Mouse (Mus musculus): ENCODE data around the gene Rassf2. TPM values are rescaled to one million over a fixed set of nuclear protein-coding genes. Genes with fewer than 3 reads are reported as not detected.

Rassf2 gene
- polyA plus RNA-seq, 1 experiment from 2014 or later, result 11.3 TPM

DNA sequence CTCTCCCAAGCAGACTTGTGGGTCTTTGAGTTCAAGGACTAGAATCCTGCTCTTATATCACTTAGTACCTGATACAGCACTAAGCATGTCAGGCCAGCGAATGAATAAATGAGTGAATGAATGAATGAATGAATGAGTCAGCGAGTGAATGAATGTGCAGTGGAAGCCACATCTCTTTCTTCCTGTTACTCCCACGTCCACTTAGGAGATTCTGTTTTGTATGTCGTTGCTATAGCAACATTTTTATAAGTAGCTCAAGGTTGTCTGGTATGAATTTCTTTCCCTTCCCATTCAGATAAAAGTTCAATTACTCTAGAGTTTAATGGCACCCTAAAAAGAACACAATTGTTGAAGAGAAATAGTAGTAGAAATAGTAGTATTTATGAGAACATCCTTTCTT, 59.0 kb downstream of the Rassf2 start:
- Histone ChIP-seq H3K9ac (no peak overlapping the region), H3K27me3 (no peaks in the 10 kb centered on the region), H3K36me3 (no peaks in the 10 kb centered on the region), H3K4me3 (replicated peaks) (no peak overlapping the region), H3K27ac (no peak overlapping the region), H3K4me1 (no peaks in the 10 kb centered on the region), H3K9me3 (replicated peaks) (no peaks in the 10 kb centered on the region), H3K4me2 (no peak overlapping the region)
- WGBS, result 73% methylated on average over 4 of the region's 4 CpGs
- no peak for ATAC-seq (replicated peaks; ENCODE audit: low FRiP score)

DNA sequence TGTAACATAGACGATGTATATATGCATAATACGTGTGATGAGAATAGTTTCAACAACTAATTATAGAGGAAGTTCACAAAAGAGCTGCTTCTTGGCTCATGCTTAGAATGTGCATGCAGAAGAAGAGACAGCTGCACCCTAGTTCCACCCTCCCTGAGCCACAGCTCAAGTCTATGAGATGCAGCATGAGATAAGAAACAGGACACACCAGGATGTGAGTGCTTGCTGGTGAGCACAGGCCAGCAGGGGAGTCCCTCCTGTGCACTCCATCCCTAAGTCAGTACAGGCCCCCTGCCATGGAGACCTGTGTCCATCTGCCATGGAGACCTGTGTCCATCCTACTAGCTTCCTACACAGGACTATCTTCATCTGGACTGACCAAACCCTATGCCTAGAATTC, 59.5 kb downstream of the Rassf2 start:
- Histone ChIP-seq H3K27ac (no peak overlapping the region), H3K9ac (no peak overlapping the region), H3K27me3 (no peaks in the 10 kb centered on the region), H3K4me1 (no peaks in the 10 kb centered on the region), H3K4me2 (no peak overlapping the region), H3K36me3 (no peaks in the 10 kb centered on the region), H3K4me3 (replicated peaks) (no peak overlapping the region), H3K9me3 (replicated peaks) (no peaks in the 10 kb centered on the region)
- no peak for ATAC-seq (replicated peaks; ENCODE audit: low FRiP score)
- 92% methylated on average over 2 of the region's 2 CpGs for WGBS

DNA sequence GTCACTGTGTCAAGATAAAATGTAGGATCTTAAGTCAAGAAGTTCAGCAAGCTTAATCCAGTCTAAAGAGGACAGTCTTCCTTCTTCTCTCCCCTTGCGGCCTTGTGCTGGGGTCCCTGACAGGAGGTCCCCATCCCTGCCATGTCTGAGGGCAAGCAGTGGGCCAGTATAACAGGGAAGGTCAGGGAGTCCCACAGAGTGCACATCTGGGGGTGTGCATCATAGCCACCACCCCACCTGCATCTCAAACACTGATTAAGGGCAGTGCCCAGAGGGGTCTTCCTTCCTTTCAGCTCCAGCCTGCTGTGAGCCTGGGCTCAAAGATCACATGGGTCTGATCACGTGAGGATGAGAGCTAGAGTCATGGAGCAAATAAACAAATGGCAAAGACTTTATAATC, 68.4 kb downstream of the Rassf2 start:
- H3K4me3 ChIP-seq (replicated peaks), result no peak overlapping the region
- WGBS, result 74% methylated on average over 2 of the region's 2 CpGs

DNA sequence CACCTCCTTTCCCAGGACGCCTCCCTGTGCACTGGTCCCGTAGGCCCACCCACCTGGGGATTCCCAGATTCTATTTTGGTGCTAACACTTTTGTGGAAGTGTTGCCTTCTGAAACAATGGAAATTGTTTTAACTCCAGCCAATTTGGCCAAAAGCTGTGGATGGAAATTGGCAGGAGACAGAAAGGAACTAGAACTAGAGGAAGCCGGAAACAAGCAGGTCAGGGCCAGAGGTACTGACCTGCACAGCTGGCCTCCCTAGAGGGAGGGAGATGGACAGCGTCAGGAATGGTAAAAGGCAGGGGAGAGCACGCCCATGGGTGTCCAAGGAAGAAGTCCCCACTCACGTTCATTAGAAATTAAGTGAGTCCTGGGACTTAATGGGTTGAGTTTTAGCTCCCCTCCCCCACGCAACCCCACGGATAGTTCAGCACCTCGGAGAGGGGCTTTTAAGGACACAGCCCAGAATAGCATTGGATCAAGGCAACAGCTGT, 72.3 kb downstream of the Rassf2 start:
- peak; percentile 44 for ATAC-seq (replicated peaks; ENCODE audit: low FRiP score)
- 48% methylated on average over 9 of the region's 9 CpGs for WGBS

More for the DNA sequence above, 68.4 kb downstream of the Rassf2 start:
- Histone ChIP-seq H3K36me3 (no peaks in the 10 kb centered on the region), H3K4me1 (no peaks in the 10 kb centered on the region), H3K27ac (no peak overlapping the region), H3K27me3 (no peaks in the 10 kb centered on the region), H3K9me3 (replicated peaks) (no peaks in the 10 kb centered on the region), H3K4me2 (no peak overlapping the region), H3K9ac (no peak overlapping the region)
- ATAC-seq (replicated peaks; ENCODE audit: low FRiP score), result no peak

DNA sequence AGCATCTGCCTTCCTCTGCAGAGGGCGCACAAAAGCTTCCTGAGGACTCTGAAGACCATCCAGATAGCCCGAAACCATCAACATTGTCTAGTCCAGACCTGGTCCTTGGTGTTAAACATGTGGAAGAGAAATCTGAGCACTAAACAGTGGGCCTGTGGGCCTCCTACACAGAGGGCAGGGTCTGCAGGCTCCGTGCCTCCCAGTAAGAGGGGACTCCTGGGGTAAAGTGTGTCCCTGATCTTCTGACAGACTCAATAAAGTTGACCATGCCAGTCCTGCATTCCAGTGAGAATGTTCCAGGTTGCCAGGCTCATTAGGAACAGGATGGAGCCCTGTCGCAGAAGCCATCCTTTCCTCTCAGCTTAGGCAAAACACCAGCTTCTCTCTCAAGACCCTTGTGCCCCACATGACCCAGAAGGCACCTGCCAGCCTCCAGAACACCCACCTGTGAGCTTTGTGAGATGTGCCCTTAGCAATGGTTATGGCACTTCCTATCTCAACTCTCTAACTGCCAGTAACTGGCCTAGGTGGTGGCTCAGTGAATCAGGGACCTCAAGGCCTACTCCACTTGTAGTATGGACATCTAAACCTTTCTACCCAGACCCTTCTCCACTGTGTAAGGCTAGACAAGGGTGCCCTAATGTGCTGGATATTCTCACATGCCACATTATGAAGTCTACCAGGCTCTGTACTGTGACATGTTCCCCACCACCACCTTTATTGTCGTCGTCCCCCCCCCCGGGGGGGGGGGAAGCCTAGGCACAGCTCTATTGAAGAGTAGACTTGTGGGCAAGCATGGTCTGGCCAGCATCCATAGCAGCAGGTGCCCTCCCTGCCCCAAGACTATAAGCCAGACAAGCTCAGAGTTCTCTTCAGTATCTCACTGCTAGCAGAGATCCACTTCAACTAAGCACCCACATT, 73.5 kb downstream of the Rassf2 start:
- 80% methylated on average over 7 of the region's 7 CpGs for WGBS
- Histone ChIP-seq H3K9ac (no peak overlapping the region), H3K4me3 (replicated peaks) (no peak overlapping the region), H3K9me3 (replicated peaks) (no peaks in the 10 kb centered on the region), H3K4me1 (peaks cover 26% of the 10 kb centered on the region), H3K27ac (no peak overlapping the region), H3K27me3 (peaks cover 40% of the 10 kb centered on the region), H3K36me3 (no peaks in the 10 kb centered on the region), H3K4me2 (no peak overlapping the region)
- no peak for ATAC-seq (replicated peaks; ENCODE audit: low FRiP score)

More for the DNA sequence above, 72.3 kb downstream of the Rassf2 start:
- no peaks in the 10 kb centered on the region for H3K36me3 ChIP-seq
- no peak overlapping the region for H3K4me2 ChIP-seq
- no peaks in the 10 kb centered on the region for H3K9me3 ChIP-seq (replicated peaks)
- H3K4me1 ChIP-seq, result peaks cover 18% of the 10 kb centered on the region
- H3K4me3 ChIP-seq (replicated peaks), result no peak overlapping the region
- H3K9ac ChIP-seq, result no peak overlapping the region
- H3K27me3 ChIP-seq, result peaks cover 28% of the 10 kb centered on the region
- H3K27ac ChIP-seq, result no peak overlapping the region

DNA sequence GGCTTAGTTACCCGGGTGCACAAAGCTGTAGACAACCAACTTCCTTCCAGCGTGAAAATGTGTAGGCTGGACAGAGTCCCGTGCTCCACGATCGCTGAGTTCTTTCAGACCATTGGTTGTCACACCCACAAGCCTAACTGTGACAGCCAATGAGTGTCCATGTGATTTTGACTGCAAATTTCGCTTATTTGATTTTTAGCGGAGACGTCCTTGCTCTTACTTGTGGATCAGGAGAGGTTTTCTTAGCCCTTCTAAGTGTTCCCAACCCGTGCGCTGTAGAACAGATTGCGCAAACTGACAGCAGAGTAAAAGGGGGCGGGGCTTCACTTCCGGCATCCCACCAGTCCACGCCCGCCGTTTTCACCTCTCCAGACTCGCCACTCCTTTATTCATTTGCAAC, 74.8 kb downstream of the Rassf2 start:
- Histone ChIP-seq H3K9ac (no peak overlapping the region; the same call in 1 of the 2 replicates), H3K9me3 (replicated peaks) (no peaks in the 10 kb centered on the region), H3K27ac (no peak overlapping the region), H3K36me3 (no peaks in the 10 kb centered on the region), H3K27me3 (peaks cover 44% of the 10 kb centered on the region), H3K4me1 (peaks cover 32% of the 10 kb centered on the region), H3K4me2 (peak overlapping the region; percentile 60), H3K4me3 (replicated peaks) (peak overlapping the region; percentile 36)
- ATAC-seq (replicated peaks; ENCODE audit: low FRiP score), result no peak
- 8% methylated on average over 17 of the region's 17 CpGs for WGBS

DNA sequence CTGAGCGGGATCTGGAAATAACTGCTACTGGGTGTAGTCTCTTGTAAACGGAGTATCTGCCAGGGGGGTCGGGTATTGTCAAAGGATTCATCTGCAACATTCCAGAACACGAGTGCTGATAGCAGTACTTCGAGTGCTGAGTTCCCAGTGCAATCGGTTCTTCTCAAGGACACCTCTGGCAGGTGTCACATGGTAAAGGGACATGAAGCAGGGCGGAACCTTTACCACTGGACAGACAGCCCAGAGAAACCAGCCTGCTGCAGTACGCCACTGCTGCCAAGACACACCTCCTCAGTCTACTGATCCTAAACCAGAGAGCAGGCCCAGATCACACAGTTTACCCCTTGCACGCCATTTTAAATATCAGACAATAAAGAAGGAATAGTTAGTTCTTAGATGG, 75.2 kb downstream of the Rassf2 start:
- H3K9me3 ChIP-seq (replicated peaks), result no peaks in the 10 kb centered on the region
- no peak for ATAC-seq (replicated peaks; ENCODE audit: low FRiP score)
- H3K4me2 ChIP-seq, result peak overlapping the region; percentile 60
- peaks cover 32% of the 10 kb centered on the region for H3K4me1 ChIP-seq
- peaks cover 44% of the 10 kb centered on the region for H3K27me3 ChIP-seq
- H3K36me3 ChIP-seq, result no peaks in the 10 kb centered on the region
- H3K4me3 ChIP-seq (replicated peaks), result peak overlapping the region; percentile 36
- 62% methylated on average over 9 of the region's 9 CpGs for WGBS
- no peak overlapping the region for H3K27ac ChIP-seq
- H3K9ac ChIP-seq, result no peak overlapping the region

DNA sequence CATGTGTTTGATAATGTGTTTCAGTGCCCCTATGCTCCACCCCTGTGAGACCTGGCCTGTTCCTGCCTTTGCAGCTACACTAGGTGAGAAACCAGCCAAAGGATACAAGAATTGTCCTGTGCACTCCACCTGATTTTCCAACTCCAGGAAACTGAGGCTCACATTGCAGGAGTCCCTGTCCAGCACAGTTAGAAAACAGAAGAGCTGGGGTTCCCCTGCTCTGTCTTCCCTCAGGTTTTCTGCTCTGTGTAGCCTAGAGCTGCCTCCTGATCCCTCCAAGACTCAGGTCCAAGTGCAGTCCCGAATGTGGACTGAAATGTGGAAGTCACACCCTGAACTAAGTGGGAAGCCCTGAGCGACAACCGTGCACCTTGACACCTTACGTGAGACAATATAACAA, 76.3 kb downstream of the Rassf2 start:
- WGBS, result 80% methylated on average over 4 of the region's 4 CpGs
- no peak for ATAC-seq (replicated peaks; ENCODE audit: low FRiP score)
- Histone ChIP-seq H3K27ac (no peak overlapping the region), H3K9ac (no peak overlapping the region), H3K9me3 (replicated peaks) (no peaks in the 10 kb centered on the region), H3K4me1 (peaks cover 32% of the 10 kb centered on the region), H3K27me3 (peaks cover 44% of the 10 kb centered on the region), H3K36me3 (no peaks in the 10 kb centered on the region), H3K4me3 (replicated peaks) (peak overlapping the region; percentile 31), H3K4me2 (peak overlapping the region; percentile 60)

DNA sequence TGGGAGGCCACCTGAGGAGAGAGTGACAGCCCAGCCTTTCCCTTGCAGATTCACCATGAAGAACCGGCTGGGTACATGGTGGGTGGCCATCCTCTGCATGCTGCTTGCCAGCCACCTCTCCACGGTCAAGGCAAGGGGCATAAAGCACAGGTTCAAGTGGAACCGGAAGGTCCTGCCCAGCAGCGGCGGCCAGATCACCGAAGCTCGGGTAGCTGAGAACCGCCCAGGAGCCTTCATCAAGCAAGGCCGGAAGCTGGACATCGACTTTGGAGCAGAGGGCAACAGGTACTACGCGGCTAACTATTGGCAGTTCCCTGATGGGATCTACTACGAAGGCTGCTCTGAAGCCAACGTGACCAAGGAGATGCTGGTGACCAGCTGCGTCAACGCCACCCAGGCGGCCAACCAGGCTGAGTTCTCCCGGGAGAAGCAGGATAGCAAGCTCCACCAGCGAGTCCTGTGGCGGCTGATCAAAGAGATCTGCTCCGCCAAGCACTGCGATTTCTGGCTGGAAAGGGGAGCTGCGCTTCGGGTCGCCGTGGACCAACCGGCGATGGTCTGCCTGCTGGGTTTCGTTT, 77.0 kb downstream of the Rassf2 start:
- 10% methylated on average over 29 of the region's 29 CpGs for WGBS
- H3K27me3 ChIP-seq, result peaks cover 44% of the 10 kb centered on the region
- no peak overlapping the region for H3K9ac ChIP-seq
- no peak for ATAC-seq (replicated peaks; ENCODE audit: low FRiP score)
- no peaks in the 10 kb centered on the region for H3K36me3 ChIP-seq
- peaks cover 32% of the 10 kb centered on the region for H3K4me1 ChIP-seq
- peak overlapping the region; percentile 60 for H3K4me2 ChIP-seq
- no peaks in the 10 kb centered on the region for H3K9me3 ChIP-seq (replicated peaks)
- peak overlapping the region; percentile 31 for H3K4me3 ChIP-seq (replicated peaks)
- no peak overlapping the region for H3K27ac ChIP-seq

DNA sequence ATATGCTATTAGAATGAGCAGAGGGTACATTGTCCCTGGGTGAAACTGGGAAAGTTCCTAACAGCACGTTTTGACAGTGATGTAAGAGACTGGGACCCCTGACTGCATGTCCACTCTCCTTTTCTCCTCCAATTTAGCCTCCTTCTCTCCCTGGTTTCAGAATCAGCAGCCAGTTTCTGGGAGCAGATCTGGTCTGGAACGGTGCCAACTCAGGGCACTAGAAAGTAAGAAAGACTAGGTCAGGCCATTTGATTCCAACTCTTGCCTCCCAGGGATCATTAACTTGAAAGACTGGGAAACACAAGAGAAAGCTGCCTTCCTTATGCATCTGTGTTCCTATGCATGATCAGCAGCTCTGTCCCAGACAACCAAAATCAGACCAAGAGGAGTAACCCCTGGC, 77.6 kb downstream of the Rassf2 start:
- Histone ChIP-seq H3K27ac (no peak overlapping the region), H3K36me3 (no peaks in the 10 kb centered on the region), H3K27me3 (peaks cover 44% of the 10 kb centered on the region), H3K4me1 (peaks cover 32% of the 10 kb centered on the region), H3K9me3 (replicated peaks) (no peaks in the 10 kb centered on the region), H3K9ac (no peak overlapping the region), H3K4me3 (replicated peaks) (no peak overlapping the region), H3K4me2 (peak overlapping the region; percentile 60)
- ATAC-seq (replicated peaks; ENCODE audit: low FRiP score), result no peak
- 45% methylated on average over 2 of the region's 2 CpGs for WGBS

DNA sequence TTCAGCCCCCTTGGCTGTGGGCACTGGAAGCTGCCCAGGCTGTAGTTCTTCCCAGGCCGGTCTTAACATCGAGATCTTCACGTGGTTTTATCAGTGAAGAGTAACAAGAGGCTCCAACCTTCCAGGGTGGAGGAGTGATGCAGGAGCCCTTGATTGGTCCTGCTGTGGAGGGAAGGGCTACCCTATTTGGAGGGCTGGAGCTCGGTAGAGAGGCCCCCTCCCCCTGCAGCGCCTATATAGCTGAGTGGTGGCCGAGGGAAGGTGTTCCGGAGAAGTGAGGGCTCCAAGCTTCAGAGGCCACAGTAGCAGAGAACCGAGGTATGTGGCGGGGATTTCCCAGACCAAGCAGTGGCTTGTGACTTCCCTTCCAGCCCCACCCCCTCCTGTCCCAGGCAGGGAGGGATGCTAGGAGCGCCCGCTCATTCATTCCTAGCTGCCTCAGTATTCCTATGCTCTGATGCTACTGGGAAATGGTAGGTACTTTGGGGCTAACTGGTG, 79.4 kb downstream of the Rassf2 start, which contains the start of gene Prnd:
Prnd (plus strand) TSS at position 264 of the 498 bp plus-strand sequence.
- H3K4me2 ChIP-seq, result peak within 1 kb of the TSS; percentile 21; the same call in 1 of the 2 replicates
- H3K36me3 ChIP-seq, result no peaks in the 10 kb centered on the region
- H3K27ac ChIP-seq, result no peak within 1 kb of the TSS
- H3K27me3 ChIP-seq, result peaks cover 39% of the 10 kb centered on the region
- WGBS, result 10% methylated on average over 11 of the region's 11 CpGs
- H3K9ac ChIP-seq, result 0 out of 2 replicates have a peak within 1 kb of the TSS, but pooled peaks have one; percentile 10
- no peak within 1 kb of the TSS for H3K4me3 ChIP-seq (replicated peaks)
- peak; percentile 56 for ATAC-seq (replicated peaks; ENCODE audit: low FRiP score)
- no peaks in the 10 kb centered on the region for H3K9me3 ChIP-seq (replicated peaks)
- peaks cover 32% of the 10 kb centered on the region for H3K4me1 ChIP-seq
